Mouse (Mus musculus): ENCODE measurements at regions not wholly inside any gene's neighbourhood (a gene's known extent, or its start where the extent isn't known, plus 50 kb on each side); places are given as distances from the start of the nearest gene placed in this dataset.

DNA sequence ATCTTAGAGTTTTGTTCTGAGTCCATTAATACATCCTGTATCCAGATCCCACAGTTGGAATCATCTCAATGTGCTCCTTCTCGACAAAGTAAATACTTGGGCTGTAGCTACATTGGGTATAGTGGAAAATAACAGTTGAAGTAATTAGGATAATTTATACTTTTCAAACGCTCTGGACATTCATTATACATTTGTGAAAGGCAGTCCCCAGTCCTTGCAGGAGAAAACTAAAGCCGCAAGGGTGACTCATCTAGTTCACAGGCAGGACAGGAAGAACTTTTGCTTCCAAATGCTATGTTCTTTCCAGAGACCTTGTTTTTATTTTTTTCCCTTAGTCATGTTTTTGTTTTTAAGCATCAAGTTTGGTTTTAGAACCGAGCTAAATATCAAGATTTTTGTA lies 218.8 kb downstream of the Gpr37 start:
- Histone ChIP-seq H3K4me3 (ENCODE audit: low read depth, low read length) (no peak overlapping the region), H3K27ac (ENCODE audit: low read depth, low read length) (no peak overlapping the region), H3K27me3 (ENCODE audit: control insufficient read depth, insufficient read depth, low read length) (no peaks in the 10 kb centered on the region), H3K9ac (ENCODE audit: low read length) (no peak overlapping the region), H3K36me3 (ENCODE audit: control insufficient read depth, insufficient read depth, low read length) (no peaks in the 10 kb centered on the region), H3K9me3 (ENCODE audit: control insufficient read depth, low read length) (no peaks in the 10 kb centered on the region), H3K4me2 (no peak overlapping the region), H3K4me1 (ENCODE audit: control insufficient read depth, insufficient read depth, low read length) (no peaks in the 10 kb centered on the region)
- ATAC-seq (ENCODE audit: low FRiP score) (no peak), DNase-seq (ENCODE audit: low spot score, missing footprints) (no peak)
- 70% methylated on average over 4 of the region's 4 CpGs for WGBS

- Histone ChIP-seq H3K4me2 (no peak overlapping the region), H3K27me3 (ENCODE audit: control insufficient read depth, insufficient read depth, low read length) (no peaks in the 10 kb centered on the region), H3K9ac (ENCODE audit: low read length) (no peak overlapping the region), H3K9me3 (ENCODE audit: control insufficient read depth, low read length) (no peaks in the 10 kb centered on the region), H3K36me3 (ENCODE audit: control insufficient read depth, insufficient read depth, low read length) (no peaks in the 10 kb centered on the region), H3K4me3 (ENCODE audit: low read depth, low read length) (no peak overlapping the region), H3K27ac (ENCODE audit: low read depth, low read length) (no peak overlapping the region), H3K4me1 (ENCODE audit: control insufficient read depth, insufficient read depth, low read length) (no peaks in the 10 kb centered on the region)
- ATAC-seq (ENCODE audit: low FRiP score) (no peak), DNase-seq (ENCODE audit: low spot score, missing footprints) (no peak)
- WGBS: 88% methylated on average over 4 of the region's 4 CpGs
Observed at GRCm38 (mm10) chr6:25463011-25463410, 227.5 kb downstream of the Gpr37 start.

- H3K4me2 ChIP-seq: no peak overlapping the region
- no peaks in the 10 kb centered on the region for H3K36me3 ChIP-seq (ENCODE audit: control insufficient read depth, insufficient read depth, low read length)
- no peaks in the 10 kb centered on the region for H3K27me3 ChIP-seq (ENCODE audit: control insufficient read depth, insufficient read depth, low read length)
- DNase-seq (ENCODE audit: low spot score, missing footprints) (no peak), ATAC-seq (ENCODE audit: low FRiP score) (no peak)
- no peak overlapping the region for H3K9ac ChIP-seq (ENCODE audit: low read length)
- H3K9me3 ChIP-seq (ENCODE audit: control insufficient read depth, low read length): no peaks in the 10 kb centered on the region
- H3K4me1 ChIP-seq (ENCODE audit: control insufficient read depth, insufficient read depth, low read length): no peaks in the 10 kb centered on the region
- WGBS: 65% methylated on average over 1 of the region's 1 CpGs
- no peak overlapping the region for H3K27ac ChIP-seq (ENCODE audit: low read depth, low read length)
- no peak overlapping the region for H3K4me3 ChIP-seq (ENCODE audit: low read depth, low read length)
Observed at GRCm38 (mm10) chr6:25450451-25450850, 240.1 kb downstream of the Gpr37 start.

DNA sequence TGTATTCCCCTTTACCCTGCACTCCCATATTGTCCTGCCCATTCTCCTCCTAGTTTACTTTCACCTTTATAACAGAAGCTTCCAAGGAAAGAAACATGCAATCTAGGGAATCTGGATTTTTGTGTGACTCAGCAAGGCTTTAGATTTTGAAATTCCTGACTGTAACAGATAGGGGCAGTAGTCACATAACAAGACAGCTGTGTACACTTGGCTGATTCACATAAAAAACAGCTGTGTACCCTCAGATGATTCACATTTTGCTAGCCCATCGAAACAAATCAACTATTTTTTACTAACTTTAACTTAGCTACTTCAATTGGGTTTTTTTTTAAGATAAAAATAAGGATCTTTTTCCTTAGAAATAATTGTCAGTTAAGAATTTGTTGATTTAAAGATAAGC lies 240.6 kb downstream of the Gpr37 start:
- ATAC-seq (ENCODE audit: low FRiP score) (no peak), DNase-seq (ENCODE audit: low spot score, missing footprints) (no peak)
- Histone ChIP-seq H3K9me3 (ENCODE audit: control insufficient read depth, low read length) (no peaks in the 10 kb centered on the region), H3K4me1 (ENCODE audit: control insufficient read depth, insufficient read depth, low read length) (no peaks in the 10 kb centered on the region), H3K27me3 (ENCODE audit: control insufficient read depth, insufficient read depth, low read length) (no peaks in the 10 kb centered on the region), H3K4me2 (no peak overlapping the region), H3K27ac (ENCODE audit: low read depth, low read length) (no peak overlapping the region), H3K4me3 (ENCODE audit: low read depth, low read length) (no peak overlapping the region), H3K36me3 (ENCODE audit: control insufficient read depth, insufficient read depth, low read length) (no peaks in the 10 kb centered on the region), H3K9ac (ENCODE audit: low read length) (no peak overlapping the region)
- WGBS: 89% methylated on average over 1 of the region's 1 CpGs

GRCm38 (mm10) chr6:25445351-25445940 lies 245.1 kb downstream of the Gpr37 start:
- DNase-seq (ENCODE audit: low spot score, missing footprints) (no peak), ATAC-seq (ENCODE audit: low FRiP score) (no peak)
- WGBS: 98% methylated on average over 1 of the region's 1 CpGs
- Histone ChIP-seq H3K4me3 (ENCODE audit: low read depth, low read length) (no peak overlapping the region), H3K27me3 (ENCODE audit: control insufficient read depth, insufficient read depth, low read length) (no peaks in the 10 kb centered on the region), H3K4me1 (ENCODE audit: control insufficient read depth, insufficient read depth, low read length) (no peaks in the 10 kb centered on the region), H3K27ac (ENCODE audit: low read depth, low read length) (no peak overlapping the region), H3K9ac (ENCODE audit: low read length) (no peak overlapping the region), H3K36me3 (ENCODE audit: control insufficient read depth, insufficient read depth, low read length) (no peaks in the 10 kb centered on the region), H3K4me2 (no peak overlapping the region), H3K9me3 (ENCODE audit: control insufficient read depth, low read length) (no peaks in the 10 kb centered on the region)

- WGBS: 73% methylated on average over 3 of the region's 3 CpGs
- H3K27ac ChIP-seq (ENCODE audit: low read depth, low read length): no peak overlapping the region
- H3K36me3 ChIP-seq (ENCODE audit: control insufficient read depth, insufficient read depth, low read length): no peaks in the 10 kb centered on the region
- no peaks in the 10 kb centered on the region for H3K27me3 ChIP-seq (ENCODE audit: control insufficient read depth, insufficient read depth, low read length)
- no peak overlapping the region for H3K9ac ChIP-seq (ENCODE audit: low read length)
- H3K4me3 ChIP-seq (ENCODE audit: low read depth, low read length): no peak overlapping the region
- H3K4me1 ChIP-seq (ENCODE audit: control insufficient read depth, insufficient read depth, low read length): no peaks in the 10 kb centered on the region
- H3K4me2 ChIP-seq: no peak overlapping the region
- H3K9me3 ChIP-seq (ENCODE audit: control insufficient read depth, low read length): no peaks in the 10 kb centered on the region
- DNase-seq (ENCODE audit: low spot score, missing footprints) (no peak), ATAC-seq (ENCODE audit: low FRiP score) (no peak)
Observed at GRCm38 (mm10) chr6:25444092-25444491, 246.4 kb downstream of the Gpr37 start.

DNA sequence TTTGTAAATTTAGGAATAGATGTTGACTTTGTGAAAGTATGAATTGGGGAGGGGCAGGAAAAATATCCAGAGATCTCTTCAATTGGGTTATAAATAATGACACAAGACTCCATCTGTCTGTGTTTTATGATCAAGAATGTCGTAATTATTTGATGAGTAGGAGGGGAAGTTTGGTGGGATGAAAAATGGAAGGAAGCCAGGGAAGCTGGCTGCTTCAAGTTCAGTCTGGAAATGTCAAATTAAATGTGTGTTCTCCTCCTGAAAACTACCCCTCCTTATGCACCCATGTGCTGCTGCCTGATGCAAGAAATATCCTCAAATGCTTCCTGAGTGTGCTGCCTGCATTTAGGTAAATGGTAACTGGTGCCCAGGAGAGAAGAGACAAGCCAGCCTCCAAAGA lies 246.8 kb downstream of the Gpr37 start:
- WGBS: 86% methylated on average over 1 of the region's 1 CpGs
- ATAC-seq (ENCODE audit: low FRiP score) (no peak), DNase-seq (ENCODE audit: low spot score, missing footprints) (no peak)

DNA sequence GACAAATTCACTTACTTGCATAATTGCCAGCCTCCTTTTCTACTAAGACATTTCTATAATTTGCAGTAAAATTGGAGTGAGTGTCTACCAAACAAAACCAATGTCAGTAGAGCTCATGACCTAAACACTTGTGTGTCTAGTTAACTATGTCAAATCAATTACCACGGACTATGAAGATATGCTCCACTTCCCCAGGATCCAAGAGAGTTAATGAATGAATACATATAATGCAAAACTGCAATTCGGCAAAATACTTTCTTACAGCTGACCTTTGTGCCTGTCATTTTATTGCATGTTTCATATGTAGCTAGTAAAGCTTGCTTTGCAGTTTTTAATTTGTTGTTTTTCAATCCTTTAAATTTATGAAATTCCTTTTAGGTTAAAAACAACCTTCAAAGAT lies 248.4 kb downstream of the Gpr37 start:
- ATAC-seq (ENCODE audit: low FRiP score) (no peak), DNase-seq (ENCODE audit: low spot score, missing footprints) (no peak)
- Histone ChIP-seq H3K27me3 (ENCODE audit: control insufficient read depth, insufficient read depth, low read length) (no peaks in the 10 kb centered on the region), H3K4me1 (ENCODE audit: control insufficient read depth, insufficient read depth, low read length) (no peaks in the 10 kb centered on the region), H3K9me3 (ENCODE audit: control insufficient read depth, low read length) (no peaks in the 10 kb centered on the region), H3K4me3 (ENCODE audit: low read depth, low read length) (no peak overlapping the region), H3K27ac (ENCODE audit: low read depth, low read length) (no peak overlapping the region), H3K4me2 (no peak overlapping the region), H3K9ac (ENCODE audit: low read length) (no peak overlapping the region), H3K36me3 (ENCODE audit: control insufficient read depth, insufficient read depth, low read length) (no peaks in the 10 kb centered on the region)
- WGBS: 71% methylated on average over 2 of the region's 2 CpGs

More for the DNA sequence above, 246.8 kb downstream of the Gpr37 start:
- H3K4me1 ChIP-seq (ENCODE audit: control insufficient read depth, insufficient read depth, low read length): no peaks in the 10 kb centered on the region
- no peaks in the 10 kb centered on the region for H3K36me3 ChIP-seq (ENCODE audit: control insufficient read depth, insufficient read depth, low read length)
- H3K4me2 ChIP-seq: no peak overlapping the region
- H3K4me3 ChIP-seq (ENCODE audit: low read depth, low read length): no peak overlapping the region
- H3K9me3 ChIP-seq (ENCODE audit: control insufficient read depth, low read length): no peaks in the 10 kb centered on the region
- no peak overlapping the region for H3K9ac ChIP-seq (ENCODE audit: low read length)
- no peak overlapping the region for H3K27ac ChIP-seq (ENCODE audit: low read depth, low read length)
- H3K27me3 ChIP-seq (ENCODE audit: control insufficient read depth, insufficient read depth, low read length): no peaks in the 10 kb centered on the region

GRCm38 (mm10) chr6:25437875-25438274 lies 252.7 kb downstream of the Gpr37 start:
- Histone ChIP-seq H3K4me1 (ENCODE audit: control insufficient read depth, insufficient read depth, low read length) (no peaks in the 10 kb centered on the region), H3K4me3 (ENCODE audit: low read depth, low read length) (no peak overlapping the region), H3K9me3 (ENCODE audit: control insufficient read depth, low read length) (no peaks in the 10 kb centered on the region), H3K36me3 (ENCODE audit: control insufficient read depth, insufficient read depth, low read length) (no peaks in the 10 kb centered on the region), H3K27me3 (ENCODE audit: control insufficient read depth, insufficient read depth, low read length) (no peaks in the 10 kb centered on the region), H3K9ac (ENCODE audit: low read length) (no peak overlapping the region), H3K27ac (ENCODE audit: low read depth, low read length) (no peak overlapping the region), H3K4me2 (no peak overlapping the region)
- 46% methylated on average over 2 of the region's 2 CpGs for WGBS
- 0 out of 2 replicates have a peak, but pooled peaks have one; percentile 30 for ATAC-seq (ENCODE audit: low FRiP score)
- DNase-seq (ENCODE audit: low spot score, missing footprints): no peak

All from midbrain, embryonic 11.5 days (tissue).